Mouse (Mus musculus): ENCODE data around the gene Zfp830. TPM values are rescaled to one million over a fixed set of nuclear protein-coding genes. Genes with fewer than 3 reads are reported as not detected.

Gene Zfp830
- 23.6 and 23.8 TPM in 2 replicates for polyA plus RNA-seq (2012)

DNA sequence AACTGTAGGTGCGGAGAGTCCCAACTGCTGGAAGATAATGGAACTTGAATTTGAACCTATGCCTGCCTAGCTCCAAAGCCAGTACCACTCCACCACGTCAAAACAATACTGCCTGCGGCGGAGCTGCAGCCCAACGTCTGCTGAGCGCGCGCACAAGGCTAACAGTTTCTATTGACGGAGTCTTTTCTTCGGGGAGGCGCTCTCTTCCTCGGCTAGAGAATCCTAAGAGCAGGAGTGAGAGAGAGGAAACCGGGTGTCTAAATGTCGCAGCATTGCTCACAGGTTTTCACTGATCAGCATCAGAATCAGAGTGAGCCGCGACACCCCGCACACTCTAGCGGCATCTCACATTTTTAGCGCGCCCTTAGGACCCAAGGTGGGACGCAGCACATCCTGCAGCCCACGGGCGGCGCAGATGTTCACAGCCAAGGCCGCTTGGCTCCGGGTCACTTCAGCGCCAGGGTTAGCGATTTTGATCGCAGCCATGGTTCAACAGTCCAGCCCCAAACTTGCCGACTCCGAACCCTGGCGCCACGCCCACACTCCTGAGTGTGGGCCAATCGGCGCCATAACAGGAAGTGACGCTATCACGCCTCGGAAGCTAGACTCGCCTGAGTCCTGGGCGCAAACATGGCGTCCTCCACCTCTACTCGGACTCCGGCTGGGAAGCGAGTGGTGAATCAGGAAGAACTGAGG is at the start of gene Zfp830, which contains the start of gene Cct6b:
Zfp830 (plus strand) TSS at position 604 of the 696 bp plus-strand sequence.
Cct6b (minus strand) TSS at position 580 of the 696 bp plus-strand sequence.
- TF ChIP-seq GATA1 (IDR thresholded peaks at IDR 0.05; ENCODE audit: low read length) = no peak

DNA sequence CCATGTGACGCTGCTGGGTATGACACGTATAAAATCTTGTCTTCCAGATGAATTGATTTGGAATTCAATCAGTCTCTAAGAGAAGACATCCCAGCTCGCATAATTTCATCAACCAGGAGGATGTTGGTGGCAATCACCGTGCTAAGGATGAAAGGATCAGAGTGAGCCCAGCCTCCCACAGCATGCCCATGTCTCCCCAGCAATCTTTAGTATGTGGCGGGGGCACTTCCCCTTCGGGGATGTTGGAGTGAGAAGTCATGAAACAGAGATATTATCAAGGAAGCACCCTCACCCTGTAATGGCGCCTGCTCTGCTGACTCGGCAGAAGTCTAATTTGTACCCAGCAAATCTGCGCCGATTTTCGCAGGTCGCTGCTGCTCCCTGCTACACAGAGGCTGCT is 44.9 kb upstream of the Zfp830 start:
- no peak for TF ChIP-seq GATA1 (IDR thresholded peaks at IDR 0.05; ENCODE audit: low read length)

DNA sequence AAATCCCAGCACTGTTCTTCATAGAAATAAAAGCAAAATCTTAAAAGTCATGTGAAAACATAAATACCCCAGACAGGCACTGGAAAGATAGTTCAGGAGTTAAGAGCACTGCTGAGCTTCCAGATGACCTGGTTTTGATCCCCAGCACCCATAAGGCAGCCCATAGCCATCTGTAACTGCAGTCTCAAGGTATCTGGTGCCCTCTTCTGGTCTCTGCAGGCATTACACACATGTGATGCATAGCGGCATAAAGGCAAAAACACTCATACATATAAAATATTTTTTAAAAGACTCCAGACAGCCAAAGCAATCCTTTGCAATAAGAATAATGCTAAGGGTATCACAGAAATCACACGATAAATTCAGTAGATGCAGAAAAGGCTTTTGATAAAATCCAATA is 37.3 kb upstream of the Zfp830 start:
- TF ChIP-seq GATA1 (IDR thresholded peaks at IDR 0.05; ENCODE audit: low read length) = no peak

DNA sequence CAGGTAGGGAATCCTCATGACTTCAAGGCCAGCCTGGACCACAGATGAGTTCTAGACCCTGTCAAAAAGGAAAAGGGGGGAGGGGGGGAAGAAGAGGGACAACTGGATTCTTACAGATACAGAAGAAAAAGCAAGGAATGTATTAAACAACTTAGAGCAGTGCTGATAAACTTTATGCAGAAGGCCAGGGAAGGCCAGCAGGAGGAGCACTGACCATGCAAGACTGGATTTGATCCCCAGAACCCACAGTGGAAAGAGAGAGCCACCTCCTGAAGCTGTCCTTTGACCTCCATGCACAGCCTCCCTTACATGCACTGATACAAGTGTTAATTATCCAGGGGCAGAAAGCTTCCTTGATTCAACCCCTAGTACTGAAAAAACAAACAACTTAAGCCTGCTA is 29.9 kb upstream of the Zfp830 start:
- TF ChIP-seq GATA1 (IDR thresholded peaks at IDR 0.05; ENCODE audit: low read length) = no peak

DNA sequence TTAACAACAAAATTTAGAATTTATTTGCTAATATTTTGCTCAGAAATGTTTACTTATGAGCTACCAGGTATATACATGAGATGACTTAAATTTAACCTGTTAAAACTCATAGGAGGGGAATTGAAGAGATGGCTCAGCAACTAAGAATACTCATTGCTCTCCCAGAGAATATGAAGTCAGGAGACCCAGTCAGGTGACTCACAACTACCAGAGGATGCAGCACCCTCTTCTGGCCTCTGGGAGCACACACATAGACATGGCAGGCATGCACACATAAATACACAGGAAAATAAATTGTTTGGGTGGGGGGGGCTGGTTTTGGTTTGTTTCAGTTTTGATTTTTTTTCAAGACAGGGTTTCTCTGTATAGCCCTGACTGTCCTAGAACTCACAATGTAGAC is 25.1 kb upstream of the Zfp830 start:
- no peak for TF ChIP-seq GATA1 (IDR thresholded peaks at IDR 0.05; ENCODE audit: low read length)

DNA sequence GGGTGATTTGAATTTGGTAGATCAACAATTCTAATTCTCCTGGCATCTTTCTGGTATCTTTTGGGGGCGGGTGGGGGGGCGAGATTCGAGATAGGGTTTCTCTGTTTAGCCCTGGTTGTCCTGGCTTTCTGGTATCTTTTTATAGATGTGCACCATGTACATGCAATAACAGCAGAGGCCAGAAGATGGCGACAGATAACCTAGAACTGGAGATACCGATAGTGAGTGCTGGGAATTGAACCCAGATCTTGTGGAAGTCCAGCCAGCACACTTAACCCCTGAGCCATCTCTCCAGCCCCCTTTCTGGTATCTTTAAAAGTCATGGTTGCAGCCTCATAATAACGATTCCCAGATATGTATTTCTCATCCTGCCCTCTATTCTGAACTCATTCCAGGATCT is 18.0 kb upstream of the Zfp830 start:
- no peak for TF ChIP-seq GATA1 (IDR thresholded peaks at IDR 0.05; ENCODE audit: low read length)

DNA sequence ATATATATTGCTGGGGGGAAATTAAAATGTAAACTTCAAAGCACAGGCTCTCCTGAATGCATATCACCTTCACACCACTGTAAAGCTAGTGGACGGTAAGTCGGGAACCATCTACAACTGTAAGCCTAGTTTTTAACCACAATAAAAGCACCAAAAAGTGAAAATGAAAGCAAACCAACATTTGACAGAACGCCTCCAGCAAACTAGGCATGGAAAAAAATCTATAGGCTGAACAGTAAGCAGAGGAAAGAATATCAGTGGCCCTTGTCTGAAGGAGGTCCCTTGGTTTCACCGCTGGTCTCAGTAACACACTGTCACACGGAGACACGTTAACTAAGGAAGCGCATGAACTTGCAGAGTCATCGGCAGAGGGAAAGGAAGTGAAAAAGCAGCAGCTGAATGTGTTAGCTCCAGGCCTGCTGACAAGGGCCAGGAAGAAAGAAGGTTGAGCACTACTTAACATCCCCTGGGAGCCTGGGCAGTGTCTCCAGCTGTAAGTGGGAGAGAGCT is 17.2 kb upstream of the Zfp830 start:
- TF ChIP-seq GATA1 (IDR thresholded peaks at IDR 0.05; ENCODE audit: low read length) = no peak

DNA sequence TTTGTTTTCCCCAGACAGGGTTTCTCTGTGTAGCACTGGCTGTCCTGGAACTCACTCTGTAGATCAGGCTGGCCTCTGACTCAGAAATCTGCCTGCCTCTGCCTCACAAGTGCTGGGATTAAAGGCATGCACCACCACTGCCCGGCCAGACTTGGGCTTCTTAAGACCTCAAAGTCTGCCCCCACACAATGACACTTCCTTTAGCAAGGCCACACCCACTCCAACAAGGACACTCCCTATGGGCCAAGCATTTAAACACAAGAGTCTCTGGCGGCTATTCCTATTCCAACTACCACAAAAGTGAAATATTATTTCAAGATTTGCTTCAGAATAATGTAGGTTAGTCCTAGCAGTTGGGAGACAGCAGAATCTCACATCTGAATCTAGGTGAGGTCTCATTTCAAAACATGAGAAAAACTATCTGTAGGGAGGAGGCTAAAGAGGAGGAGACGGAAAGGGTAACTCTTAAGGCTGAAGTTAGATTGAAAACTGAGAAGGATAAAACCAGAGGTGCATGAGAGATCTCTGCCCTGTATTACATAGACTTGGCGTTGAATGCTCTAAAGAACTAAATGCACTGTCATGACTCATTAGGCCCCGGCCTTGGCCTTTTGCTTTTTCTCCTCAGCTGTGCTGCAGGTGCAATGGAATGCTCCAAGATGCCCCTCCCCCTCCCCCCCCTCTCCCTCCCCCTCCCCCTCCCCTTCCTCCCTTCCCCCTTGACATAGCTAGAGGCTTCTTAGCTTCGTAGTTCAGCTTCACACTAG is 11.6 kb upstream of the Zfp830 start:
- no peak for TF ChIP-seq GATA1 (IDR thresholded peaks at IDR 0.05; ENCODE audit: low read length)

DNA sequence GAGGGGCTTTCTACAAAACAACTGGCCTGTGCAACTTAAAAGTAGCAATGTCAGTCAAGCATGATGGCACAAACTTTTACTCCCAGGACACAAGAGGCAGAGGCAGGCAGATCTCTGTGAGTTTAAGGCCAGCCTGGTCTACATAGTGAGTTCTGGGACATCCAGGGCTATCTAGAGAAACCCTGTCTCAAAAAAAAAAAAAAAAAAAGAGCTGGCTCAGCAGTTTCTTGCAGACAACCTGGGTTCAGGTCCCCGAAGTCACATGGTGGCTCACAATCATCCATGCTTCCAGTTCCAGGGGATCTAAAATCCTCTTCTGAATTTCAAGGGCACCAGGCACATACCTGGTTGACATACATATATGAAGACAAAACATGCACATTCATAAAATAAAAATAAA is 8.2 kb upstream of the Zfp830 start:
- TF ChIP-seq GATA1 (IDR thresholded peaks at IDR 0.05; ENCODE audit: low read length) = no peak

DNA sequence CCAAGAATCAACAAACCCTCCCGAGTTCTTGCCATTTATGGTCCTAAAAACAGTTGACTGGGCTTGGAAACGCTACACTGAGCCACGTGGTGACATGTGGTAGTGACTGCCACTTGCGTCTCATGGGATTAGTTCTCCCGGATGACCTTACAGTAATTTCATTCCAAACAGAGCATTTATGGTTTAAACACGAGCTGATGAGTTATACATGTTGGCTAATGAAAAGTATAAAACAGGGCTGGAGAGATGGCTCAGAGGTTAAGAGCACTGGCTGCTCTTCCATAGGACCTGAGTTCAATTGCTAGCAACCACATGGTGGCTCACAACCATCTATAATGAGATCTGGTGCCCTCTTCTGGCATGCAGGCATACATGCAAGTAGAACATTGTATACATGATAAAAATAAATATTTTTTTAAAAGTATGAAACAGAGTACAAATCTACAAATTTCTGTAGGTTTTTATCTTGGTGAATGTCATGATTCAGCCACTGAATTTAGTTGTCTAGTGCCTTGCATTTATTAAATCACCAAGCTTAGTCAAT is 1.8 kb upstream of the Zfp830 start:
- TF ChIP-seq GATA1 (IDR thresholded peaks at IDR 0.05; ENCODE audit: low read length) = no peak

DNA sequence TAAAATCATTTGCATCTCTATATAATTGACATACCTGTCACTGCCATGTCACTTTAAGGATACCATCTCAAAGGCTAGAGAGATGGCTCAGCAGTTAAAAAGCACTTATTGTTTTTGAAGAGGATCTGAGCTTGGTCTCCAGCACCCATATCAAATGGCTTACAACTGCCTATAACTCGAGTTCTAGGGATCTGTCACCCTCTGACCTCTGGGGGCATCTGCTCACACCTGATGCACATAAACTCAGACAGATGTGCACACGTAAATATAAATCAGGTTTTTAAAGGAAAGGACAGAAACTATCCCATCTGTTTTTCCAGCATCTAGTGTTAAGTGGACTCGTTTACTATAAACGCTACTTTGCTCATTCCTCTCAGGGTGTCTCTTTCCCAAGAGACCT is 884 bp upstream of the Zfp830 start:
- TF ChIP-seq GATA1 (IDR thresholded peaks at IDR 0.05; ENCODE audit: low read length) = no peak

DNA sequence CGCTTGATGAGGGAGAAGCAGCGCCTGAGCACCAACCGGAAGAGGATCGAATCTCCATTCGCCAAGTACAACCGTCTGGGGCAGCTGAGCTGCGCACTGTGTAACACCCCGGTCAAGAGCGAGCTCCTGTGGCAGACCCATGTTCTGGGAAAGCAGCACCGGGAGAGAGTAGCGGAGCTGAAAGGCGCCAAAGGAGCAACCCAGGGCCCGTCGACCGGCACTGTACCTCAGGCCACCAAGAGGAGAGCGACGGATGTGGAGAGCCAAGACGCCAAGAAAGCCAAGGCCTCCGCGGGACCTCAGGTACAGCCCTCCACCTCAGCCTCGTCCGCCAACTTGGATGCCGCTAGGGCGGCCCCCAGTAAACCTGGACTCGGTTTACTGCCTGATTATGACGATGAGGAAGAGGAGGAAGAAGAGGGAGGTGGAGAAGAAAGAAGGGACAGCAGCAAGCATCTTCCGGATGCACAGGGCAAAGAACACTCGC is 336 bp downstream of the Zfp830 start:
- no peak for TF ChIP-seq GATA1 (IDR thresholded peaks at IDR 0.05; ENCODE audit: low read length)

DNA sequence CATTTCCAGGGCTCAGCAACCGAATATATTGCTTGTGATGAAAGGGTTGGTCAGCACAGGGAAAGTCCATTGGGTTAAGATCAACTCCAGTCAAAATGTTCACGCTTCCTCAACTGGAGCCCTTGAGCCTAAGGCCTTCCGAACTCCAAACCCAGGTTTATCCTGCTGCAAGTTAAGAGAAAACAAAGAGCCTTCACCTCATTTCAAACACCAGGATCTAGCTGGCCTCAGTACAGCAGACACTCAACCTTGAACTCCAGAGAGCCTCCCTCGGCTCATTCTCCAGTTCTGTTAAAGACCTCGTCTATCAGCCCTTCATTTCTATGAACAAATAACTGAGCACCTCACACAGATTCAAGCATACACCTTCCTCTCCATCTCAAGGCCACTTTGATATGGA is 16.0 kb downstream of the Zfp830 start:
- TF ChIP-seq GATA1 (IDR thresholded peaks at IDR 0.05; ENCODE audit: low read length) = no peak

DNA sequence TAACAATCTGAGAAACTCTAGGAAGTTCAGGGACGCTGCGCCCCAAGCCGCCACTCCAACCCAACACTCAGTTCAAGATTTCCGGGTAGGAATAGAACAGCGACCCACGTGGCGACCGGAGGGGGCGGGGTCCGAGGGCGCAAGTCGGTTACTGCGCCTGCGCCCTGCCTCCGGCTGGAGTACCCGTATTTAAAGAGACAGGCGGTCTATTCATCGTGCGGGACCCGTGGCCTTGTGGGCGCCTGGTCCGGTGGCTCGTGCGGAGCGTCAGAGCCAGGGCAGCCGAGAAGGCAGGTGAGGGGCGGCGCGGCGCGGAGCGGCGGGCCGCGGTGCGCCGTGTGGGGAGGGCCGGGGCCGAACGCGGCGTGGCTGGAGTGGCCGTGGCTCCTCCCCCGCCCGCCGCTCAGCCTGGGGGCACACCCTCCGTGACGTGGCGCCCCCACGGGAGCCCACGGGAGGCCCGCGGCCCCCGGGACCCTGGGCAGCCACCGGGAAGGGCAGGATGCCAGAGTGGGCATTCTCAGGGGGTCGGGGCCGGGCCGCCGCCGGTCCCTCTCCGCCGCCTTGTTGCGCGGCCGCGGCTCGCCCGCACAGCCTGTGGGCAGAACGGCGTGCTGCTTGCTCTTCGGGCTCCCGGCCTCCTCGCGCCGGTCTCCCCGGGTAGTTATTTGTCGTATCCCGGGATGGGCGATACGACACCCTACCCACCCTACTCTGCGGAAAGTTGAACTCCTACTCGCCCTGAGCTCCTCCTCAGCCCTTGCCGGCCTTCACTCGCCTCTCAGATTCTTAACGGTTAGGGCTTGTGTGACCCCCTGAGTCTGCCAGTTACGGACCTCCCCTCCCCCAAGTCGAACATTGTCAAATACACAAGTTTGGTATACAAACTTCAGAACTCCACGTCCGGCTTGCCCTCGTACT is 17.1 kb downstream of the Zfp830 start, which contains the start of gene Lig3:
Lig3 (plus strand) TSS at position 126 of the 921 bp plus-strand sequence.
- TF ChIP-seq GATA1 (IDR thresholded peaks at IDR 0.05; ENCODE audit: low read length) = no peak

DNA sequence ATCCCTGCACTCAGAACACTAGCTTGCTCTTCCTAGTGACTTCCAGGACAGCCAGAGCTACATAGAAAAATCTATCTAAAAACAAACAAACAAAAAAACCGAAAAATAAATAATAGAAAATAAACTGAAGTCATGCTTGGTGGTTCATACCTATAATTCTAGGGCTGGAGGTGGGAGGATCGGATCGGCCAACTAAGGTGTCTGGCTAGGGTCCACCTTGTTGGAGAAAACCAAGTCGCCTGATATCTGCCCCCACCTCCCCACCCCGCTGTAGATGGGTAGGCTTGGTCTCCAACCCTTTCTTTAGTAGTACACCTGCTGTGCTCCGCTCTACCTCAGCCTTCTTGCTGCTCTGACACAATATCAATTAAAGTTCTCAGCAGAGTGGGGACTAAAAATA is 18.1 kb downstream of the Zfp830 start:
- no peak for TF ChIP-seq GATA1 (IDR thresholded peaks at IDR 0.05; ENCODE audit: low read length)
